Mouse (Mus musculus) adrenal gland, postnatal 25 days (tissue): Measurements from ENCODE around the gene Grb2. TPM values are rescaled to one million over a fixed set of nuclear protein-coding genes. Genes with fewer than 3 reads are reported as not detected.

ENCODE experiments used
- DNase-seq: peaks from one replicate; pipeline ENCODE4 v3.0.0; 2021; ENCODE audit warnings: mixed read lengths
- long read RNA-seq: library from polyadenylated mRNA; stranded (forward); transcript quantifications from one replicate; pipeline ENCODE4 v2.0.0, GENCODE M21; 2021
- total RNA-seq: library from RNA; stranded (reverse); gene quantifications from 2 replicates; pipeline ENCODE4 v1.2.3, GENCODE M21; 2021

Grb2 gene
- total RNA-seq, result 109 and 166 TPM in 2 replicates
- long read RNA-seq, transcript Grb2-201 (6 exons, 2,709 nt), result major isoform, 85 of 112 reads
- long read RNA-seq, partial matches to known transcripts, result 8 of 112 reads
- long read RNA-seq, other reads (novel, unspliced or antisense), result 15 of 112 reads

- DNase-seq, result peak; percentile 100
Measured at GRCm38 (mm10) chr11:115708209-115708876, at the start of gene Grb2. Gene Grb2, minus strand, starts transcription at chr11:115708597.

GRCm38 (mm10) chr11:115753485-115753884 is 45.1 kb upstream of the Grb2 start:
- DNase-seq, result no peak

- DNase-seq, result no peak
Measured at GRCm38 (mm10) chr11:115752653-115753052, 44.3 kb upstream of the Grb2 start.

GRCm38 (mm10) chr11:115751725-115752124 is 43.3 kb upstream of the Grb2 start:
- no peak for DNase-seq

- no peak for DNase-seq
Measured at GRCm38 (mm10) chr11:115749834-115750233, 41.4 kb upstream of the Grb2 start.

GRCm38 (mm10) chr11:115747351-115747750 is 39.0 kb upstream of the Grb2 start:
- DNase-seq, result no peak

- no peak for DNase-seq
Measured at GRCm38 (mm10) chr11:115746762-115747161, 38.4 kb upstream of the Grb2 start.

GRCm38 (mm10) chr11:115746109-115746508 is 37.7 kb upstream of the Grb2 start:
- DNase-seq, result no peak

- no peak for DNase-seq
Measured at GRCm38 (mm10) chr11:115744385-115744784, 36.0 kb upstream of the Grb2 start.

DNA sequence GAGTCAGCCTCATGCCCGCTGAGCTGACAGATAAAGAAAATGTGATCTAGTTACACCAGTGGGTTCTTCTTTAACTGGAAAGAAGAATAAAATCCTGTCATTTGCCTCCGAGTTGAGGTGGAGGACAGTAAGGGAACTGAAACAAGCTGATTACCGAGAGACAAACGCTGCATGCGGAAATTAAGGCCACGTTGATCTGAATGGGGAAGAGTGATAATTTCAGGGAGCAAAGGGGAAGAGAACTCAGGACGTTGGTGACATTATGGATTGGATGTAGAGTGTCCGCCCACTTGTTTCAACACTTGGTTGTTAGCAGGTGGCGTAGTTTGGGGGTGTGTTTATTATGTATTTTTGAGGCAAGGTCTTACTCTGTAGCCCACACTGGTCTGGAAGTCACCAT is 34.5 kb upstream of the Grb2 start:
- DNase-seq, result no peak

DNA sequence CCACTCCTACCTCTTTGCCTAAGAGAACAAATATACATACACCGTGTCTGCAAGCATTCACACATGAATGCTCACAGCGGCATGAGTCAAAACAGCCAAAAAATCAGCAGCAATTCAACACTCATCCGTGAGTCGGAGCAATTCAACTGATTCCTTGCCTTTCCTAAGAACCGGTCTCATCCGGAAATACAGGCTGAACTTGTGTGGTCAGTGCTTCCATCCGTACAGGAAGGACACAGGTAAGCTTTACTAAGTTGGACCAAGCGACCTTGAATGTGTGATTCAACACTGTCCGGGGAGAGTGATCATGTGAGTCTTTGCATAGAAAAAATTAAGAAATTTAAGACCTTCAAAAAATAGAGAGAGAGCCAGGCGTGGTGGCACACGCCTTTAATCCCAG is 32.7 kb upstream of the Grb2 start:
- no peak for DNase-seq

GRCm38 (mm10) chr11:115738275-115738885 is 30.0 kb upstream of the Grb2 start:
- DNase-seq, result no peak

GRCm38 (mm10) chr11:115737608-115738208 is 29.3 kb upstream of the Grb2 start:
- DNase-seq, result no peak

DNA sequence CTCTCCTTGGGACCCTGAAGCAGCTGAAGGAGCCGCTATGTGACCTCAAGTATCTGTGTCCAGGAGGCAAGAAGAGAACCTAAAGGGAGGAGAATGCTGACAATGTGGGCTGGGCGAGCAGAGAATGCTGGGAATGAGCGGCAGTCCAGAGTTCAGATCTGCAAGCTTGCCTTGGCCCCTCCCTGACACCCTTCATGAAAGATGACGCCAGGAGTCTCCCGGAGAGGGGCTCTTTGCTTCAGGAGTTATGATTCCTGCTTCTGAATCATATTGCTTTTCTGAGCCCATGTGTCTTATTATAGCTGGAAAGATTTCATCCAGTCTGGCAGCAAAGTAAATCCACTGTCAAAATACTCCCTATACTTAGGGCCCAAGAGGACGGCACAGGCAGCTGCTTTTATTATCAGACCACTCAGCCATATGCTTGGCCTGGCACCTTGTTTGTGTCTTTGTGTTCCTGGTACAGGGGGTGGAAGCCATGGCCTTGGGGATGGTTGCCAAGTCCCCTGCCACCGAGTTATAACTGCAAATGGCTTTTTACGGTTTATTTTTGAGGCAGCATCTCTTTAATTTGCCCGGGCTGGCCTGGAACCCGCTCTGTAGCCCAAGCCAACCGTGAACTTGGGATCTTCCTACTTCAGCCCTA is 25.8 kb upstream of the Grb2 start:
- DNase-seq, result no peak

DNA sequence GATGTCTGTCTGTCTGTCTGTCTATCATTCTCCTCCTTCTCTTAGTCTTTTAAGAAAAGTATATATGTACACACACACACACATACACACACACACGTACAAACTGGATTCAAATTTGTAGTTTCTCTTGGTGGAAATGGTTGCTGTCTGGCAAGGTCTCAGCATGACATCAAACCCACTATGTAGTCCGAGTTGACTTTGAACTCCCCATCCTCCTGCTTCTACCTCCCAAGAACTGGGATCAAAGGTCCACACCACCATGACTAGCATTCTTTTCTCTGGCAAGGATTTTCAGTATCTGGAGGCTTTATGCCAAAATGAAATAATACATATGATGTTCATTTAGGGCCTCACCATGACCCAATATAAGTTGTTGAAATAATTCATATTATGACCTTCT is 14.8 kb upstream of the Grb2 start:
- no peak for DNase-seq

DNA sequence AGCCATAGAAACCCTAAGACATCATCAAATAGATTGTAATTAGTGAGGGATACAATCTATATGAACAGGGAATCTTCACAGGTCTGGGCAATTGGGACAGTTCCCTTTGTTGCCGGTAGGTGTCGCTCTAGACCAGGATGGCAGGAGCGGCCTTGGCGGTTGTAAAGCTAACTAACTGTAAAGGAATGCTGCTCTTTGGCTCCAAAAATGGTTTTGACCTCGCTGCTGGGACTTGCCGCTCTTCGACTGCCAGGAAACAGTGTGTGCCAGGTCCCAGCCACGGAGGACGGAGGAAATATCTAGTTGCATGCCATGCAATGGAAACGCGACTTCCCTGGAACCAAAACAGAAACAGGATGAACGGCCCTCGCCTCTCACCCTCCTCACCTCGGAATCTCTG is 14.2 kb upstream of the Grb2 start:
- DNase-seq, result peak; percentile 85

DNA sequence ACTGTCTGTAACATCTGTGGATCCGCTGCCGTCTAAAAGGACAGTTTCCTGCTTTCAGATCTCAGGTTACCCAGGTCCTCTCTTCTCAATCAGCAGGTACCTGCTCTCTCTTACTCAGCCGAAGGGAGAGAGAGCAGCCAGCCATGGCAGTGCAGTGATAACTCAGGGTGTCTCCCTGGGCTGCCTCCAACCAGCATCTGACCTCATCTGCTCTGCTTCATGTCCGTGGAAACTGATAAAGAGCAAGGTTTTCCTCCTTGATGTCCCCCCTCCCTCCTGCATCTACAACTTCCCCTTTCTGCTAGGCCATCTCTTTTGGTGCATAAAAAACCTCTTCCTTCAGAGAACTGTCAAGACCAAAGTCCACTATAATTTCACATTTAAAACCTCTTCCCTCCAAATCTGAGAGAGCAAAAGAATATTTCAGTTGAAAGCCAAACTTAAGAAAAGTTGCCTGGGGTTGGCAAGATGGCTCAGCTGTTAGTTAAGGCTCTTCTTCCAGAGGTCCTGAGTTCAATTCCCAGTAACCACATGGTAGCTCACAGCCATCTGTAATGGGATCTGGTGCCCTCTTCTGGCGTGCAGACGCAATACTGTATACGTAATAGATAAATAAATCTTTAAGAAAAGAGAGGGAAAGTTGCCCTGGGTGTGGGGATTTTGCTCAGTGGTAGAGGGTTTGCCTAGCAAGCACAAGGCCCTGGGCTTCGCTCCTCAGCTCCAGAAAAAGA is 9.4 kb upstream of the Grb2 start:
- DNase-seq, result peak; percentile 30

DNA sequence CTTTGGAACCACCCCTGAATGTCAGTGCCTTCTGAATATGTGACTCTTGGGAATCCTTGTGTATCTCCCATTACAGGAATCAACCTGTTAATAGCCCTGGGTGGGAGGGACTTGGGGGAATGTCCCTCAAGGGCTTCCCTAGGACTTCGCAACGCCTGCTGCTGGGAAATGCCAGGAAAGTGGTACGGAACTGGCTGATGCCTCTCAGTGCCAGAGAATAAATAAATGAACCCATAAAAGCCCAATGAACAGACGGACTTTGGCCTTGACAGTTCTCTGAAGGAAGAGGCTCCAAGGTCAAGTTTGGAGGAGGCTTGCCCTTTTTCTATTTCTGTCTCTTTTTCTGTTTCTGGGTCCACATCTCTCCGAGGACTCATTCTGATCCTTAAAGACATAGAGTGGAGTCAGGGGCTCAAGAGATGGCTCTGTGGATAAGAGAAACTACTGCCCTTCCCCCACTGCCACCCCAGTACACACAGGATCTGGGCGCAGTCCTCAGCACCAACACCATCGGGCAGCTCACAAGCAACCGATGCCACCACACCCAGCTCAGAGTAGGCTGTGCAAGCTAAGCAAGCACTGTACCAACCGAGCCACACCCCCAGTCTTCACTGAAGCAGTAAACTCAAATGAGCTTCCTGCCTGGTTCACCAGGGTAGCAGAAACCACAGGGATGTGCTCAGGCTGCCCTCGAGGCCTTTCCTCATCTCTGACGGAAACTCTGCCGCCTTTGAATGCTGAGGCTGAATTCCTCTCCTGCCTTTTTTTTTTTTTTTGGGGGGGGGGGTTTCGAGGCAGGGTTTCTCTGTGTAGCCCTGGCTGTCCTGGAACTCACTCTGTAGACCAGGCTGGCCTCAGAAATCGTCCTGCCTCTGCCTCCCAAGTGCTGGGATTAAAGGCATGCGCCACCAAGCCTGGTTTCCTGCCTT is 8.3 kb upstream of the Grb2 start:
- no peak for DNase-seq

GRCm38 (mm10) chr11:115714491-115714890 is 6.1 kb upstream of the Grb2 start:
- peak; percentile 45 for DNase-seq

DNA sequence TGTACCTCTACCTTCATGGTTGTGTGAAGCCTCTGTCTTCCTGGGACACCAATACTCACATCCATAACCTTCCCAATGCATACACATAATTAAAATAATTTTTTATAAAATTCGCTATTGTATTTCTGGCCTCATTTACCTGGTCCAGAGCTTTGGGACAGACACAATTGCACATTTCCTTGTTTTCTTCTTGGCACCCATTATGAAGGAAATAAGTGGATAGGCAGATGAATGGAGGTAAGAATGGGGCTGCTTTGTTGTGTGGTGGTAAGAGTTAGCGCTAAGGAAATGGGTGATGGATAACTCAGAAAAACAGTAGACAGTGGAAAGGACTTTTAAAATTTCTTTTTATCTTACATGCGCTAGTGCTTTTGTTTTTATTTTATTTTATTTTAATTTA is 5.0 kb upstream of the Grb2 start:
- DNase-seq, result no peak

GRCm38 (mm10) chr11:115712674-115713298 is 4.4 kb upstream of the Grb2 start:
- no peak for DNase-seq
